Mouse (Mus musculus) CD8-positive naive resting alpha-beta T cell, adult 2 months (primary cell): ENCODE measurements around the gene Lct.
"Not testable (repeated sequence)": the region's sequence is repeated elsewhere in the genome, so short reads cannot be mapped to it uniquely, and the experiment has no call there.

Source experiments
- DNase-seq, 2 experiments: peaks; one replicate each; pipeline ENCODE4 v3.0.0; 2022; ENCODE audit warnings: low read depth in 2 of 2, low spot score in 2 of 2

Lct gene

GRCm38 (mm10) chr1:128328218-128328617, at the start of gene Lct:
Gene Lct (minus strand): TSS chr1:128328318.
- no peak for DNase-seq

GRCm38 (mm10) chr1:128376841-128377240, 48.7 kb upstream of the Lct start:
- DNase-seq, result no peak

- DNase-seq, result no peak
Measured at GRCm38 (mm10) chr1:128372143-128372860, 44.2 kb upstream of the Lct start.

GRCm38 (mm10) chr1:128368732-128369441, 40.8 kb upstream of the Lct start:
- peak; percentile 43 to 65 for DNase-seq

- no peak for DNase-seq
Measured at GRCm38 (mm10) chr1:128360601-128361000, 32.5 kb upstream of the Lct start.

GRCm38 (mm10) chr1:128359554-128360376, 31.6 kb upstream of the Lct start, which contains the start of gene Mcm6:
Gene Mcm6 (minus strand): TSS chr1:128359664.
- peak; percentile 87 to 92 for DNase-seq

- DNase-seq, result no peak
Measured at GRCm38 (mm10) chr1:128358916-128359553, 30.9 kb upstream of the Lct start.

GRCm38 (mm10) chr1:128358276-128358675, 30.2 kb upstream of the Lct start:
- no peak for DNase-seq

GRCm38 (mm10) chr1:128357452-128357851, 29.3 kb upstream of the Lct start:
- DNase-seq, result no peak

GRCm38 (mm10) chr1:128353092-128353491, 25.0 kb upstream of the Lct start:
- DNase-seq, result no peak

GRCm38 (mm10) chr1:128344232-128344631, 16.1 kb upstream of the Lct start:
- DNase-seq, result no peak

- no peak for DNase-seq
Measured at GRCm38 (mm10) chr1:128337708-128338320, 9.7 kb upstream of the Lct start.

GRCm38 (mm10) chr1:128330313-128330712, 2.2 kb upstream of the Lct start:
- DNase-seq, result no peak

- DNase-seq, result no peak
Measured at GRCm38 (mm10) chr1:128327165-128327564, 953 bp downstream of the Lct start.

- no peak for DNase-seq
Measured at GRCm38 (mm10) chr1:128324776-128325175, 3.3 kb downstream of the Lct start.

GRCm38 (mm10) chr1:128323026-128323643, 5.0 kb downstream of the Lct start:
- no peak for DNase-seq

GRCm38 (mm10) chr1:128319266-128319665, 8.9 kb downstream of the Lct start:
- DNase-seq, result not testable (repeated sequence)

- DNase-seq, result no peak
Measured at GRCm38 (mm10) chr1:128314665-128315064, 13.5 kb downstream of the Lct start.

GRCm38 (mm10) chr1:128309043-128309442, 19.1 kb downstream of the Lct start:
- no peak for DNase-seq

GRCm38 (mm10) chr1:128303900-128304299, 24.2 kb downstream of the Lct start:
- DNase-seq, result no peak
